Mouse (Mus musculus) bone marrow, adult 2 months (tissue): ENCODE measurements around the gene Fam50b.

ENCODE experiments used
- CTCF ChIP-seq: fragments of 200-500 bp; IDR thresholded peaks from 2 replicates; pipeline ENCODE4 v1.5.1; 2011; ENCODE audit warnings: low read length, control low read depth; ENCODE audit not compliant: control insufficient read depth, insufficient read depth
- POLR2A ChIP-seq: fragments of 200-500 bp; IDR thresholded peaks from 2 replicates; pipeline ENCODE4 v1.6.1; 2011; ENCODE audit warnings: low read depth, mild to moderate bottlenecking, control low read depth, low read length, borderline replicate concordance; ENCODE audit not compliant: control insufficient read depth

DNA sequence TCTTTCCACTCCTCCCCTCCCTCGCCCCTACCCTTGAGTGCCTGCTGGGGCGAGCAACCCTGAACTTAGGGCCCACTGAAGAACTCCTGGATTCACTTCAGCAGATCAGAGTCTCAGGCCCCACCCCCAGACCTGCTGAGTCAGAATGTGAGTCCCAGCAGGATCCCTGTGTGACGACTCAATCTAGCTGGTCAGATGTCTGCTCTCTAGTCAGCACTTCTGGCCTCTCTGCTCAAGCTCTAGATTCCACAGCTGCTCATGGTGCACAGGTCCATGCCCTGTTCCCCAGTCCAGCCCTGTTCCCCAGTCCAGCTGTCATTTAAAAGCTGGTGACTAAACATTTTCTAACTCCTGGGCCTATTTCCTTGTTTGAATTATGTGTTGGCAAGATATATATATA is 13.9 kb downstream of the Fam50b start:
- TF ChIP-seq CTCF (no peak), POLR2A (no peak)
